Mouse (Mus musculus) CD4-positive naive resting alpha-beta T cell, adult 57 days (primary cell): ENCODE measurements around the gene Zfp40. TPM values are rescaled to one million over a fixed set of nuclear protein-coding genes. Genes with fewer than 3 reads are reported as not detected.

Experiments
- total RNA-seq: library from RNA; stranded (reverse); gene quantifications from one replicate; pipeline ENCODE4 v1.2.4, GENCODE M21; 2023

Zfp40 gene
- total RNA-seq: 3.5 TPM

DNA sequence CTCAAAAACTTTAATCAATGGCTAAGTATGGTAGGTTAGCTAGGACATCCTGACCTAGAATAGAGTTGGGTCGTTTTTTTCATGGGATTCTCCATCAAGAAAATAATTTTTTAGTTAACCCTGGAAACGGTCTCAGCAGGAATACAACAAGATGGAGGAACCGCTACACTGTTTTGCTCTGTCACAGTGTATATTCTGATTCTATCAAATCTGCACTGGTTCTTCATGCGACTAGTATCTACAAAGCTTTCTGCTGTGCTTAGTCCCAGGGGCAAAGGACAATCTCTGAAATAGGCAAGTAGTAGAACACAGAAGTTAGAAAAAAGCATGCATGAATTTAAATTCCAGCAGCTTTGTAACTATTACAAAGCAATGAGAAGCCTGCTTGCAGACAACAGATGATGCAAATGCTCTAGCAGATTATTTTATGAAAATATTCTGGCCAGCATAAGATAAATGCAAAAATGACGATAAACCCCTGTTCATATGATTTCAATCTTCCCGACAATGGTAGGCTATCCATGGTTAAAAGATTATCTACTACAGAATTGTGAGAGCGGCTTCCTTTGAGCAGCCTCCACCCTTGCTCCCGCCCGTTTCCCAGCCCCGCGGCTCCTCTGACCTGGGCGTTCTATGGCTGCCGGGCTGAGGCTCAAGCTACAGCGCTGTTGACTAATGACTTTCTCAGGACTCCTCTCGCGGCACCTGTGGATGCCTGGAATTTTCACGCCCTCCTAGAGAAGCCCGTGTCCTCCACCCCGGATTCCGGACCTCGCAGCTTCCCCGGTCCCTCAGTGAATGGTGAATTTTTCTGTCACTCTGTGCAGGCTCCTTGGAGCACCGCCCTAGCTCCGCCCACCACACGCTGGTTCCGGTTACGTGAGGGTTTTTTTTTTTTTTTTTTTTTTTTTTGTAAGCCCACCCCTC lies at the start of gene Zfp40:
Gene Zfp40, minus strand, starts transcription at position 800 of the 927 bp plus-strand sequence.

Other genes starting within 250 kb of the Zfp40 start
- gene Vmn2r-ps130, start 132.1 kb downstream of the Zfp40 start, total RNA-seq: not detected
- gene Vmn2r114, start 119.3 kb upstream of the Zfp40 start, total RNA-seq: not detected
- gene Vmn2r115, start 150.5 kb upstream of the Zfp40 start, total RNA-seq: not detected
- gene Vmn2r116, start 191.4 kb upstream of the Zfp40 start, total RNA-seq: not detected